Mouse (Mus musculus): ENCODE measurements around the gene Olfr1178. TPM values are rescaled to one million over a fixed set of nuclear protein-coding genes. Genes with fewer than 3 reads are reported as not detected.

Olfr1178 gene
- polyA plus RNA-seq (2015; fragmentation: Nextera tagmentation; extraction: Ambion mirVana), result not detected in 2 replicates

DNA sequence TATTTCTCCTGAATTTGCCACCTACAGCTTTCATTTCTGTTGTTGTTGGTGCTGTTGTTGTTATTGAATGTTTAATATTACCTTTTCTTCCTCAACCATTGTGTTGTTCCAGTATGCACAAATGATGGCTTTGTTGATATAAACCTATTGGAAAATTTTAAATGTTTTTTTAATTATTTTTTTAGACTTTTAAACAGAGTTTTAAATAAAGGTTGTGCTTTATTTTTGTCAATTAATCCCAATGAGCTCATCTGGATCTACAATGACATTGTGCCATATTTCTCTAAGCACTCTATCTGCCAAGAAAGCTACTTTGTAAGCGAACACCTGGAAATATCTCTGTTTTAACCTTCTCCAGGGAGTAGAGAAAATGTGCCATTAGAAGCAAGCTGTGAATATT is at the start of gene Olfr1178:
Gene Olfr1178, plus strand, starts transcription at position 301 of the 400 bp plus-strand sequence.
- H3K9ac ChIP-seq (ENCODE audit: low read depth, low read length), result no peak within 1 kb of the TSS
- H3K27me3 ChIP-seq (replicated peaks; ENCODE audit: control insufficient read depth, insufficient read depth, low read length), result no peaks in the 10 kb centered on the region
- H3K4me1 ChIP-seq (ENCODE audit: control insufficient read depth, insufficient read depth, low read length), result no peaks in the 10 kb centered on the region
- H3K4me2 ChIP-seq (ENCODE audit: low read depth, low read length), result no peak within 1 kb of the TSS
- H3K36me3 ChIP-seq (ENCODE audit: control insufficient read depth, insufficient read depth, low read length), result no peaks in the 10 kb centered on the region
- ATAC-seq, result no peak
- no peak within 1 kb of the TSS for H3K4me3 ChIP-seq (ENCODE audit: low read length)
- 89% methylated on average over 1 of the region's 1 CpGs for WGBS
- no peak within 1 kb of the TSS for H3K27ac ChIP-seq (ENCODE audit: low read length)
- no peaks in the 10 kb centered on the region for H3K9me3 ChIP-seq (ENCODE audit: control insufficient read depth, low read length)

DNA sequence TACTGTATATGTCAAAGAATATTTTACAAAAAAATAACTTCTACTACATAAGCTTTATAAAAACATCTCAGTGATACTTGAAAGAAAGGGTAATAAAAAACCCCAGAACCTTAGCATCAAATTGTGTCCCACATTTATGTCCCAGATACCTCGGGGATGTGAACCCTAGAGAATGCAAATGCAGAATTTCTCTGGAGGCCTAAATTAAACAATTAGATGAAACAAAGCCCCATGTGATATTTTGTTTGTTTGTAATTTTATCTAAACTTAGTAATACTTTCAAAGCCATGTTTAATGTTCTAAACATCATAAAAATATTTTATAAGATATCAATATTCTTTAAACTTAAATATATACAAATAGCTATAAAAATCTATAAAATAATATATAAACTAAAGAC is 40.5 kb upstream of the Olfr1178 start, which contains the start of gene Olfr1177-ps:
Gene Olfr1177-ps, minus strand, starts transcription at position 101 of the 400 bp plus-strand sequence.
- no peaks in the 10 kb centered on the region for H3K9me3 ChIP-seq (ENCODE audit: control insufficient read depth, low read length)
- H3K9ac ChIP-seq (ENCODE audit: low read depth, low read length), result no peak within 1 kb of the TSS
- no peak for ATAC-seq
- no peaks in the 10 kb centered on the region for H3K27me3 ChIP-seq (replicated peaks; ENCODE audit: control insufficient read depth, insufficient read depth, low read length)
- H3K4me2 ChIP-seq (ENCODE audit: low read depth, low read length), result no peak within 1 kb of the TSS
- H3K27ac ChIP-seq (ENCODE audit: low read length), result no peak within 1 kb of the TSS
- WGBS, result 77% methylated on average over 1 of the region's 1 CpGs
- no peaks in the 10 kb centered on the region for H3K4me1 ChIP-seq (ENCODE audit: control insufficient read depth, insufficient read depth, low read length)
- no peaks in the 10 kb centered on the region for H3K36me3 ChIP-seq (ENCODE audit: control insufficient read depth, insufficient read depth, low read length)
- no peak within 1 kb of the TSS for H3K4me3 ChIP-seq (ENCODE audit: low read length)

DNA sequence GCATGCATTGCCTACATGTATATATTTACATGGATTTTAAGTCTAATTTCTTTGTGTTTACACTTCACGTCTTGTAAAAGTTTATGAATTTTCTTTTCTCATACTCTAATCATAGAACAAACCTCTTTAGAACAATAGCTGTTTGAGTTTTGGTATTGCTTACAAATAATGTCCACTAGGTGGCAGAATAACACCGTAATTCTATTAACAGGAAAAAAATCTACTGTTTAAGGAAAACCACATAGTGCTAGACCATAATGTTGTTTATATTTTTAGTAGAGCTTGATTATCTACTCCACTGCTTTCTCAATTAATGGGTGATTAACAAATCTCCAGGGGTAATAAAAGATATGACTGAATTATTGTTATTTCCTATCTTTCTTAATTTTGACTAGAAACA is 30.6 kb upstream of the Olfr1178 start:
- no peaks in the 10 kb centered on the region for H3K27me3 ChIP-seq (replicated peaks; ENCODE audit: control insufficient read depth, insufficient read depth, low read length)
- H3K9me3 ChIP-seq (ENCODE audit: control insufficient read depth, low read length), result no peaks in the 10 kb centered on the region
- no peak overlapping the region for H3K4me3 ChIP-seq (ENCODE audit: low read length)
- H3K36me3 ChIP-seq (ENCODE audit: control insufficient read depth, insufficient read depth, low read length), result no peaks in the 10 kb centered on the region
- 6% methylated on average over 2 of the region's 2 CpGs for WGBS
- no peak for ATAC-seq
- H3K4me2 ChIP-seq (ENCODE audit: low read depth, low read length), result no peak overlapping the region
- no peaks in the 10 kb centered on the region for H3K4me1 ChIP-seq (ENCODE audit: control insufficient read depth, insufficient read depth, low read length)
- H3K27ac ChIP-seq (ENCODE audit: low read length), result no peak overlapping the region
- no peak overlapping the region for H3K9ac ChIP-seq (ENCODE audit: low read depth, low read length)

DNA sequence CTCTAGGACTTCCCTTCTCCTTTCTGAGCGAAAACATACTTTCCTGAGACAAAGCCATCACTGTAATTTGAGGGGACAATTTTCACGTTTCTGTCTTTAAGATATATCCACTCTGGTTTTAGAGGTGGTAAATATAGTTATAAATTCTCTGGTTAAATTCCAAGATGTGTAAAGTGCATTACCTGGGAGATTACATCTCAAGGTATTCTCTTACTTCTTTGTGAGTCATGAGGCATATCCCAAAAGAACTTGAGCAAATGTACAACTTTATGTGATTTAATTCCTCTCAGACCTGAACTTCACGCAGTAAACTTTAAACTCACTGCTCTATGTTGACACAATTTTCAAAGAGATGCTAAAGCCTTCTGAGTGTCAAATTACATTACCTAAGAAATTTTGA is 19.5 kb downstream of the Olfr1178 start, which contains the start of gene Olfr1179:
Gene Olfr1179, minus strand, starts transcription at position 101 of the 400 bp plus-strand sequence.
- no peaks in the 10 kb centered on the region for H3K27me3 ChIP-seq (replicated peaks; ENCODE audit: control insufficient read depth, insufficient read depth, low read length)
- 75% methylated on average over 3 of the region's 3 CpGs for WGBS
- no peak for ATAC-seq

DNA sequence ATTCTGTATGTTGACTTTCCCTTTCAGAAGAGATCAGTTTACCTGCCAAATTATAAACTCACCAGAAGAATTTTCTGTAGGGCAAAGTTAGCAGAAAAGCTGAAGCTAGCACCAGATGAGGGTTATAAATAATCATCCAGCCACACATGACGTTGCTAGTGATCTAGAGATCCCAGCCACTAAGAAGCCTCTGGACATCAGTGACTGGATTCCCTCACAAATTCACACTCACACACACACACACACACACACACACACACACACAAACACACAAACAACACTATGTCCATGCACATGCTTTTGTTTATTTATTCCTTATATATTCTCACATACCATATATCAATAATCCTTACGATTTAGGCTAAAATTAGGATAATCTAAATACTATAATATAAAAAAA is 32.2 kb downstream of the Olfr1178 start, which contains the start of gene Olfr1180:
Gene Olfr1180, minus strand, starts transcription at position 101 of the 400 bp plus-strand sequence.
- WGBS, result 62% methylated on average over 2 of the region's 2 CpGs
- Histone ChIP-seq H3K27me3 (replicated peaks; ENCODE audit: control insufficient read depth, insufficient read depth, low read length) (no peaks in the 10 kb centered on the region), H3K9me3 (ENCODE audit: control insufficient read depth, low read length) (no peaks in the 10 kb centered on the region), H3K36me3 (ENCODE audit: control insufficient read depth, insufficient read depth, low read length) (no peaks in the 10 kb centered on the region), H3K9ac (ENCODE audit: low read depth, low read length) (no peak within 1 kb of the TSS), H3K4me2 (ENCODE audit: low read depth, low read length) (no peak within 1 kb of the TSS), H3K27ac (ENCODE audit: low read length) (no peak within 1 kb of the TSS), H3K4me3 (ENCODE audit: low read length) (no peak within 1 kb of the TSS), H3K4me1 (ENCODE audit: control insufficient read depth, insufficient read depth, low read length) (no peaks in the 10 kb centered on the region)
- no peak for ATAC-seq

More for the DNA sequence above, 19.5 kb downstream of the Olfr1178 start, which contains the start of gene Olfr1179:
- no peak within 1 kb of the TSS for H3K9ac ChIP-seq (ENCODE audit: low read depth, low read length)
- H3K4me2 ChIP-seq (ENCODE audit: low read depth, low read length), result no peak within 1 kb of the TSS
- no peak within 1 kb of the TSS for H3K4me3 ChIP-seq (ENCODE audit: low read length)
- no peaks in the 10 kb centered on the region for H3K36me3 ChIP-seq (ENCODE audit: control insufficient read depth, insufficient read depth, low read length)
- H3K4me1 ChIP-seq (ENCODE audit: control insufficient read depth, insufficient read depth, low read length), result no peaks in the 10 kb centered on the region
- no peaks in the 10 kb centered on the region for H3K9me3 ChIP-seq (ENCODE audit: control insufficient read depth, low read length)
- no peak within 1 kb of the TSS for H3K27ac ChIP-seq (ENCODE audit: low read length)

DNA sequence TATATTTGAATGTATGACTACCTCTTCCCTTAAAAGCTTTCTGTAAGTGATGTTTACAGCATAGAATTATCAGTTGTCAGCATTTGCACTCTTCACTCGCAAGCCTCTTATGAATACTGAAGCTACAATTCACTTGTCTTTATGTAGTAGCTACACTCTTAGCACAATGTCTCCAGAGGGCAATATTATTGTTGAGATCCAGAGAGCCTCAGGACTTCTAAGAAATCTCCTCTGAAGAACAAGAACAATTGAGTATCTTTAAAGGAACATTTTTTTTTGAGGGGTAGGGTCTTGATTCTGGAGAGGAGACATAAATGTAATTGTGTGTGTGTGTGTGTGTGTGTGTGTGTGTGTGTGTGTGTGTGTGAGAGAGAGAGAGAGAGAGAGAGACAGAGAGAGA is 39.2 kb downstream of the Olfr1178 start, which contains the start of gene Olfr1181:
Gene Olfr1181, minus strand, starts transcription at position 101 of the 400 bp plus-strand sequence.
- H3K4me3 ChIP-seq (ENCODE audit: low read length), result no peak within 1 kb of the TSS
- H3K27ac ChIP-seq (ENCODE audit: low read length), result no peak within 1 kb of the TSS

DNA sequence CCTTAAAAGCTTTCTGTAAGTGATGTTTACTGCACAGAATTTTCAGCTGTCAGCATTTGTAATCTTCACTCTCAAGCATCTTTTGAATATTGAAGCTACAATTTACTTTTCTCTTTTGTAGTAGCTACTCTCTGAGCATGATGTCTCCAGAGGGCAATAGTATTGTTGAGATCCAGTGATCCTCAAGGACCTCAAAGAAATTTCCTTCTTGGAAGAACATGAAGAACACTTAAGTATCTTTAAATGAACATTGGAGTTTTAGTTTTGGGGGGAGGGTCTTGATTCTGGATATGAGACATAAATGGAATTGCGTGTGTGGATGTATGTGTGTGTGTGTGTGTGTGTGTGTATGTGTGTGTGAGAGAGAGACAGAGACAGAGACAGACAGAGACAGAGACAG is 62.2 kb downstream of the Olfr1178 start, which contains the start of gene Gm13757:
Gene Gm13757, minus strand, starts transcription at position 101 of the 400 bp plus-strand sequence.
- WGBS, result 79% methylated on average over 1 of the region's 1 CpGs
- Histone ChIP-seq H3K27me3 (replicated peaks; ENCODE audit: control insufficient read depth, insufficient read depth, low read length) (no peaks in the 10 kb centered on the region), H3K4me3 (ENCODE audit: low read length) (no peak within 1 kb of the TSS), H3K4me2 (ENCODE audit: low read depth, low read length) (no peak within 1 kb of the TSS), H3K9ac (ENCODE audit: low read depth, low read length) (no peak within 1 kb of the TSS), H3K9me3 (ENCODE audit: control insufficient read depth, low read length) (no peaks in the 10 kb centered on the region), H3K4me1 (ENCODE audit: control insufficient read depth, insufficient read depth, low read length) (no peaks in the 10 kb centered on the region), H3K36me3 (ENCODE audit: control insufficient read depth, insufficient read depth, low read length) (no peaks in the 10 kb centered on the region), H3K27ac (ENCODE audit: low read length) (no peak within 1 kb of the TSS)
- no peak for ATAC-seq

More for the DNA sequence above, 39.2 kb downstream of the Olfr1178 start, which contains the start of gene Olfr1181:
- no peaks in the 10 kb centered on the region for H3K4me1 ChIP-seq (ENCODE audit: control insufficient read depth, insufficient read depth, low read length)
- no peak within 1 kb of the TSS for H3K9ac ChIP-seq (ENCODE audit: low read depth, low read length)
- H3K4me2 ChIP-seq (ENCODE audit: low read depth, low read length), result no peak within 1 kb of the TSS
- 77% methylated on average over 1 of the region's 1 CpGs for WGBS
- H3K36me3 ChIP-seq (ENCODE audit: control insufficient read depth, insufficient read depth, low read length), result no peaks in the 10 kb centered on the region
- no peaks in the 10 kb centered on the region for H3K9me3 ChIP-seq (ENCODE audit: control insufficient read depth, low read length)
- ATAC-seq, result no peak
- no peaks in the 10 kb centered on the region for H3K27me3 ChIP-seq (replicated peaks; ENCODE audit: control insufficient read depth, insufficient read depth, low read length)

Other genes with a start within 250 kb of the Olfr1178 start
- not detected in 2 replicates for gene Olfr1167, start 231.9 kb upstream of the Olfr1178 start, polyA plus RNA-seq (2015; fragmentation: Nextera tagmentation; extraction: Ambion mirVana)
- gene Olfr1168, start 205.2 kb upstream of the Olfr1178 start, polyA plus RNA-seq (2015; fragmentation: Nextera tagmentation; extraction: Ambion mirVana), result not detected in 2 replicates
- gene Olfr1170, start 158.7 kb upstream of the Olfr1178 start, polyA plus RNA-seq (2015; fragmentation: Nextera tagmentation; extraction: Ambion mirVana), result not detected in 2 replicates
- gene Olfr1173, start 107.2 kb upstream of the Olfr1178 start, polyA plus RNA-seq (2015; fragmentation: Nextera tagmentation; extraction: Ambion mirVana), result not detected in 2 replicates
- 0.11 TPM in 1 of 2 replicates, not detected in the other for gene Olfr1174-ps, start 71.9 kb upstream of the Olfr1178 start, polyA plus RNA-seq (2015; fragmentation: Nextera tagmentation; extraction: Ambion mirVana)
- not detected in 2 replicates for gene Olfr1175-ps, start 59.8 kb upstream of the Olfr1178 start, polyA plus RNA-seq (2015; fragmentation: Nextera tagmentation; extraction: Ambion mirVana)
- not detected in 2 replicates for gene Olfr1176, start 50.3 kb upstream of the Olfr1178 start, polyA plus RNA-seq (2015; fragmentation: Nextera tagmentation; extraction: Ambion mirVana)
- not detected in 2 replicates for gene Olfr1177-ps, start 40.6 kb upstream of the Olfr1178 start, polyA plus RNA-seq (2015; fragmentation: Nextera tagmentation; extraction: Ambion mirVana)
- gene Olfr1179, start 19.4 kb downstream of the Olfr1178 start, polyA plus RNA-seq (2015; fragmentation: Nextera tagmentation; extraction: Ambion mirVana), result not detected in 2 replicates
- gene Olfr1180, start 32.1 kb downstream of the Olfr1178 start, polyA plus RNA-seq (2015; fragmentation: Nextera tagmentation; extraction: Ambion mirVana), result not detected in 2 replicates
- not detected in 2 replicates for gene Olfr1181, start 39.1 kb downstream of the Olfr1178 start, polyA plus RNA-seq (2015; fragmentation: Nextera tagmentation; extraction: Ambion mirVana)
- gene Gm13757, start 62.1 kb downstream of the Olfr1178 start, polyA plus RNA-seq (2015; fragmentation: Nextera tagmentation; extraction: Ambion mirVana), result not detected in 2 replicates
- not detected in 2 replicates for gene Olfr1183, start 67.8 kb downstream of the Olfr1178 start, polyA plus RNA-seq (2015; fragmentation: Nextera tagmentation; extraction: Ambion mirVana)
- gene Olfr1184, start 96.5 kb downstream of the Olfr1178 start, polyA plus RNA-seq (2015; fragmentation: Nextera tagmentation; extraction: Ambion mirVana), result not detected in 2 replicates
- not detected in 2 replicates for gene Olfr1185-ps1, start 106.3 kb downstream of the Olfr1178 start, polyA plus RNA-seq (2015; fragmentation: Nextera tagmentation; extraction: Ambion mirVana)
- not detected in 2 replicates for gene Olfr1186, start 131.5 kb downstream of the Olfr1178 start, polyA plus RNA-seq (2015; fragmentation: Nextera tagmentation; extraction: Ambion mirVana)
- gene Olfr1188, start 169.9 kb downstream of the Olfr1178 start, polyA plus RNA-seq (2015; fragmentation: Nextera tagmentation; extraction: Ambion mirVana), result not detected in 2 replicates
- not detected in 2 replicates for gene Olfr1189, start 199.4 kb downstream of the Olfr1178 start, polyA plus RNA-seq (2015; fragmentation: Nextera tagmentation; extraction: Ambion mirVana)

Data from intestine, embryonic 16.5 days (tissue).